Comparison of ENCODE assay signal across 23 mouse cellular contexts in genomic region chr10:127654970-127655579, GRCm38 (mm10). TPM values are rescaled to one million over a fixed set of nuclear protein-coding genes. Genes with fewer than 3 reads are reported as not detected.
A peak's percentile ranks its signal among the peaks of the same experiment; 100 is the strongest.
DNase-seq lines count a peak whose midpoint lies in the region; ATAC-seq and TF ChIP-seq lines count a peak whose summit lies in the region.
"Had no signal": no experiment of that assay in that cellular context is flagged by ENCODE, and none has a peak within 500 bp of the region (broad histone marks: within the 10 kb centered on the region; RNA-seq: fewer than 3 reads in every experiment).

No protein-coding gene starts in this region.

- TF ChIP-seq CTCF in spleen, adult 2 months (IDR thresholded peaks at IDR 0.05; ENCODE audit: extremely low read depth, insufficient read depth, insufficient read length, insufficient replicate concordance), result no peak

- ATAC-seq in hematopoietic stem cell, adult 5-6 weeks (replicated peaks in 1 of 2; ENCODE audit: insufficient read depth in 1 of 2, low FRiP score in 2 of 2, low TSS enrichment in 1 of 2, low read depth in 1 of 2, poor library complexity in 2 of 2, severe bottlenecking in 2 of 2), result peak; percentile 60 to 62
- ATAC-seq: CD4-positive, CD25-positive, alpha-beta regulatory T cell, adult 4 months; inflammation-experienced regulatory T-cells, adult 6 months; lung, postnatal 0 days; midbrain, embryonic 16.5 days; Patski had no signal

- H3K9me3 ChIP-seq in midbrain, embryonic 10.5 days (replicated peaks), result no peaks in the 10 kb centered on the region
- H3K9me3 ChIP-seq: embryonic facial prominence, embryonic 15.5 days; heart, embryonic 15.5 days; liver, embryonic 15.5 days had no signal

- H3K4me1 ChIP-seq in spleen, adult 2 months (ENCODE audit: control insufficient read depth, insufficient read depth, insufficient read length), result peaks cover 5% of the 10 kb centered on the region; the same call in 1 of the 2 replicates
- peaks cover 17% of the 10 kb centered on the region for H3K4me1 ChIP-seq in midbrain, embryonic 10.5 days
- H3K4me1 ChIP-seq: heart, embryonic 15.5 days; liver, embryonic 15.5 days had no signal

- no peaks in the 10 kb centered on the region for H3K27me3 ChIP-seq in spleen, adult 2 months (ENCODE audit: control insufficient read depth, insufficient read depth, low read length)
- H3K27me3 ChIP-seq in myocyte (ENCODE audit: control insufficient read depth, insufficient read depth, insufficient read length), result no peaks in the 10 kb centered on the region
- H3K27me3 ChIP-seq in midbrain, embryonic 10.5 days (ENCODE audit: low read depth, poor library complexity, severe bottlenecking), result peaks cover 39% of the 10 kb centered on the region
- H3K27me3 ChIP-seq: embryonic facial prominence, embryonic 15.5 days; heart, embryonic 15.5 days; liver, embryonic 15.5 days; Patski had no signal

- no peaks in the 10 kb centered on the region for H3K79me2 ChIP-seq in myocyte (ENCODE audit: control insufficient read depth, insufficient read depth)

- H3K36me3 ChIP-seq in spleen, adult 2 months (ENCODE audit: control insufficient read depth, insufficient read depth, low read length), result peaks cover 74% of the 10 kb centered on the region
- H3K36me3 ChIP-seq in myocyte (ENCODE audit: control insufficient read depth, insufficient read depth), result peaks cover 2% of the 10 kb centered on the region
- peaks cover 2% of the 10 kb centered on the region; the same call in 1 of the 2 replicates for H3K36me3 ChIP-seq in midbrain, embryonic 10.5 days

- DNase-seq in spleen, adult 2 months (ENCODE audit: low read depth in 1 of 2, low spot score in 2 of 2), result no peak
- no peak for DNase-seq in spleen, postnatal 4 days (ENCODE audit: low spot score in 2 of 2)
- no peak for DNase-seq in midbrain, embryonic 10.5 days (ENCODE audit: low spot score)
- no peak for DNase-seq in thymus, postnatal 0 days (ENCODE audit: low spot score)
- no peak for DNase-seq in frontal cortex, adult 2 months (ENCODE audit: extremely low spot score in 1 of 2, low spot score in 1 of 2)
- DNase-seq: adrenal gland, postnatal 36 days; cerebellum, adult 11-12 months; cerebellum, postnatal 14 days; embryo, embryonic 11 days; kidney, adult 2 months; kidney, postnatal 4 days had no signal

- 38% methylated on average over 16 of the region's 16 CpGs for WGBS in spleen, adult 2 months
- 81% methylated on average over 16 of the region's 16 CpGs for WGBS in midbrain, embryonic 10.5 days

- H3K4me2 ChIP-seq in myocyte (ENCODE audit: low read depth), result peak overlapping the region; percentile 34
- H3K4me2 ChIP-seq: embryonic facial prominence, embryonic 15.5 days; heart, embryonic 15.5 days; liver, embryonic 15.5 days had no signal

- no peak overlapping the region for H3ac ChIP-seq in myocyte (ENCODE audit: control insufficient read depth, insufficient read length)

- no peak overlapping the region for H3K4me3 ChIP-seq in spleen, adult 2 months (ENCODE audit: extremely low read depth, insufficient read depth, insufficient read length)
- H3K4me3 ChIP-seq in myocyte, result no peak overlapping the region
- no peak overlapping the region for H3K4me3 ChIP-seq in midbrain, embryonic 10.5 days
- H3K4me3 ChIP-seq: embryonic facial prominence, embryonic 15.5 days; heart, adult 2 months; heart, embryonic 15.5 days; liver, embryonic 15.5 days had no signal

- H3K27ac ChIP-seq in spleen, adult 2 months (ENCODE audit: insufficient read depth, low read length), result peak overlapping the region; percentile 44
- H3K27ac ChIP-seq in midbrain, embryonic 10.5 days (replicated peaks), result no peak overlapping the region
- H3K27ac ChIP-seq: embryonic facial prominence, embryonic 15.5 days; heart, adult 2 months; heart, embryonic 15.5 days; liver, embryonic 15.5 days had no signal

- no peak for TF ChIP-seq POLR2A in spleen, adult 2 months (IDR thresholded peaks at IDR 0.05; ENCODE audit: low read depth, low read length)
- no peak for TF ChIP-seq POLR2A in myocyte (IDR thresholded peaks at IDR 0.05; ENCODE audit: insufficient read length, low read depth)

TF ChIP-seq in myocyte, 11 proteins besides CTCF, POLR2A, EP300 and RAD21:
- TF ChIP-seq MYOG (IDR thresholded peaks at IDR 0.05; ENCODE audit: control insufficient read depth in 1 of 3, insufficient read depth in 1 of 3, insufficient read length in 2 of 3, low read depth in 2 of 3), result peak in 2 of 3 experiments; percentile 39 to 85
- peak in 2 of 3 experiments; percentile 55 to 77 for TF ChIP-seq MYOD1 (IDR thresholded peaks at IDR 0.05; ENCODE audit: control insufficient read depth in 1 of 3, insufficient read length in 2 of 3, low read depth in 2 of 3)
- TF ChIP-seq REST (IDR thresholded peaks at IDR 0.05; ENCODE audit: insufficient read depth, insufficient read length), result no peak
- no peak for TF ChIP-seq TCF12 (IDR thresholded peaks at IDR 0.05; ENCODE audit: insufficient read depth, poor library complexity, severe bottlenecking)
TF ChIP-seq in myocyte: peak in this region for 2.

RNA-seq across cellular contexts. Expression of gene Nemp1, which starts 11.6 kb away (rescaled TPM):
- polyA plus RNA-seq in spleen, adult 2 months (2012; rRNA removed), result 3.2 and 3.5 TPM in 2 replicates
- total RNA-seq in hematopoietic stem cell, adult 5-6 weeks (2017), result 41.8 and 43.0 TPM in 2 replicates
- 5.6 TPM for polyA plus RNA-seq in myocyte (2012; fragmentation: generic; extraction: Trizol)
- polyA plus RNA-seq in midbrain, embryonic 10.5 days (2016; fragmentation: Nextera tagmentation; extraction: Ambion mirVana), result 9.0 TPM in 2 replicates
- 10.6 and 10.9 TPM in 2 replicates for polyA plus RNA-seq in thymus, postnatal 0 days (2015; fragmentation: Nextera tagmentation; extraction: Ambion mirVana)
- 4.5 and 4.8 TPM in 2 replicates for polyA plus RNA-seq in frontal cortex, adult 2 months (2012; rRNA removed)

RNA-seq across cellular contexts. Expression of gene Stat6, which starts 12.3 kb away (rescaled TPM):
- polyA plus RNA-seq in spleen, adult 2 months (2012; rRNA removed), result 120 and 126 TPM in 2 replicates
- total RNA-seq in hematopoietic stem cell, adult 5-6 weeks (2017), result 49.8 and 50.8 TPM in 2 replicates
- 0.26 TPM for polyA plus RNA-seq in myocyte (2012; fragmentation: generic; extraction: Trizol)
- 8.2 and 8.9 TPM in 2 replicates for polyA plus RNA-seq in midbrain, embryonic 10.5 days (2016; fragmentation: Nextera tagmentation; extraction: Ambion mirVana)
- polyA plus RNA-seq in thymus, postnatal 0 days (2015; fragmentation: Nextera tagmentation; extraction: Ambion mirVana), result 38.4 and 47.9 TPM in 2 replicates
- 11.0 and 11.9 TPM in 2 replicates for polyA plus RNA-seq in frontal cortex, adult 2 months (2012; rRNA removed)

RNA-seq across cellular contexts. Expression of gene Nab2, which starts 13.3 kb away (rescaled TPM):
- 30.6 and 32.7 TPM in 2 replicates for polyA plus RNA-seq in spleen, adult 2 months (2012; rRNA removed)
- 17.9 and 26.7 TPM in 2 replicates for total RNA-seq in hematopoietic stem cell, adult 5-6 weeks (2017)
- 68.7 TPM for polyA plus RNA-seq in myocyte (2012; fragmentation: generic; extraction: Trizol)
- polyA plus RNA-seq in midbrain, embryonic 10.5 days (2016; fragmentation: Nextera tagmentation; extraction: Ambion mirVana), result 3.9 and 4.4 TPM in 2 replicates
- 9.2 and 10.0 TPM in 2 replicates for polyA plus RNA-seq in thymus, postnatal 0 days (2015; fragmentation: Nextera tagmentation; extraction: Ambion mirVana)
- polyA plus RNA-seq in frontal cortex, adult 2 months (2012; rRNA removed), result 38.2 and 46.1 TPM in 2 replicates

RNA-seq across cellular contexts. Expression of gene Lrp1, which starts 34.1 kb away (rescaled TPM):
- 98.7 and 99.4 TPM in 2 replicates for polyA plus RNA-seq in spleen, adult 2 months (2012; rRNA removed)
- 1.2 and 8.6 TPM in 2 replicates for total RNA-seq in hematopoietic stem cell, adult 5-6 weeks (2017)
- 244 TPM for polyA plus RNA-seq in myocyte (2012; fragmentation: generic; extraction: Trizol)
- polyA plus RNA-seq in midbrain, embryonic 10.5 days (2016; fragmentation: Nextera tagmentation; extraction: Ambion mirVana), result 54.9 and 69.8 TPM in 2 replicates
- 8.0 and 8.6 TPM in 2 replicates for polyA plus RNA-seq in thymus, postnatal 0 days (2015; fragmentation: Nextera tagmentation; extraction: Ambion mirVana)
- polyA plus RNA-seq in frontal cortex, adult 2 months (2012; rRNA removed), result 279 and 283 TPM in 2 replicates

RNA-seq across cellular contexts. Expression of gene Myo1a, which starts 49.9 kb away (rescaled TPM):
- 0.13 and 0.21 TPM in 2 replicates for polyA plus RNA-seq in spleen, adult 2 months (2012; rRNA removed)
- not detected in 2 replicates for total RNA-seq in hematopoietic stem cell, adult 5-6 weeks (2017)
- polyA plus RNA-seq in myocyte (2012; fragmentation: generic; extraction: Trizol), result 0.35 TPM
- 0.41 and 0.69 TPM in 2 replicates for polyA plus RNA-seq in midbrain, embryonic 10.5 days (2016; fragmentation: Nextera tagmentation; extraction: Ambion mirVana)
- 0.62 and 0.68 TPM in 2 replicates for polyA plus RNA-seq in thymus, postnatal 0 days (2015; fragmentation: Nextera tagmentation; extraction: Ambion mirVana)
- polyA plus RNA-seq in frontal cortex, adult 2 months (2012; rRNA removed), result 1.4 and 1.5 TPM in 2 replicates
- total RNA-seq: gastrocnemius, adult 8-10 months had no signal
- polyA plus RNA-seq: CD4-positive, CD25-positive, alpha-beta regulatory T cell, adult 4 months; inflammation-experienced regulatory T-cells, adult 6 months had no signal
